Mouse (Mus musculus): Measurements from ENCODE around the gene Dcaf17. TPM values are rescaled to one million over a fixed set of nuclear protein-coding genes. Genes with fewer than 3 reads are reported as not detected.

Dcaf17 gene
- total and polyA plus RNA-seq, 2 experiments from 2014 or later, result 12.3 to 20.5 TPM

DNA sequence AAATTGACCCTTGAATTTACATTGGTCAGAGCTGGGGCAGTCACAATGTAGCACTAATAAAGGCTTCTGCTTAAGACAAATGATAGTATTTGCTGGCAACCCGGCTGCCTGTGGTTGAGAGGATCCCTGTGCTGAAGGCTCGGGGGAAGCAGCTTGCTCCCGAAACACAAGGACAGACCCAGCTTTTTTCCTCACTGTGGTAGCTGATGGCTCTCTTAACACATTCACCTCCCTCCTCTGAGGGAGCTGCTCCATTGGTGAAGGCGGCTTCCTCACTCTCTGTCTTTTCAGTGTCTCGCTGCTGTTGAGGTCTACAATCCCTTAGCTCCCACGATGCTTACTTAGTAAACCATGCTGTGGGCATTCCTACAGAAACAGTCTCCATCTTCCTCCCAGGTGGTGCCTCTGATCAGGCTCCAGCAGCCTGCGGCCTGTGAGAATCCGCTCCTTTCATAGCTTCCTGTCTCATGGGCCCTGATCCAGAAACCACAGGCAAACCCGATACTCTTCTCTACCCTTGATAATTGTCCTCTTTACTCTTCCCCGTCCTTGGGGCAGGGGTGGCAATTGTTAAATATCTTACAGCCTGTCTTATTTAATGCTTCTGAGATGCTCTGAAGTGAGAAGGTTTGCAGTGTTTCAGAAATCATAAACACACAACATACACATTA is 47.6 kb downstream of the Dcaf17 start:
- Histone ChIP-seq H3K9me3 (ENCODE audit: low read length) (no peaks in the 10 kb centered on the region), H3K9ac (replicated peaks; ENCODE audit: low read length) (no peak overlapping the region), H3K4me1 (ENCODE audit: insufficient read depth, low read length) (no peaks in the 10 kb centered on the region), H3K27me3 (ENCODE audit: insufficient read depth, low read length) (no peaks in the 10 kb centered on the region), H3K4me2 (ENCODE audit: low read depth, low read length) (no peak overlapping the region), H3K36me3 (ENCODE audit: insufficient read depth, low read length) (peaks cover 5% of the 10 kb centered on the region; the same call in 1 of the 2 replicates), H3K4me3 (ENCODE audit: low read length) (no peak overlapping the region), H3K27ac (no peak overlapping the region)
- ATAC-seq (no peak), DNase-seq (ENCODE audit: low spot score) (no peak)
- no peak for TF ChIP-seq CTCF (IDR thresholded peaks at IDR 0.05; ENCODE audit: low read depth)
- WGBS, result 73% methylated on average over 10 of the region's 10 CpGs

DNA sequence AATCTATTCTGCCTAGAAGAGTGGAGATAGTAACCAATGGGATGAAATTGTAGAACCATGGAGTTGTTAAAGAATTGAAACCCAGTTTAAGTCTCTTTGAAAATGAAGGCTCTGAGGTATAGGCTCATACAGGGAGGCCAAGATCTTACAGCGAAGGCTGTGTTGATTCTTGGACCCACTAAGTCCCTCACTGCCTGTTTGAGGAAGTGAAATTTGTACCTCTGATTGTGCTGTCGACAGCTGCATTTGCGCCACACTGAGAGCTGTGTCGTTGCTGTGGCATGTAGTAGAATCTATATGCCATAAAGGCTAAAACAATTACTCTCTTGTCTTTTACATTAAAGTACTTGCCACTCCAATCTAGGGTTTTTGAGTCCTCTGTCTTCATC is 48.2 kb downstream of the Dcaf17 start:
- H3K9me3 ChIP-seq (ENCODE audit: low read length), result no peaks in the 10 kb centered on the region
- DNase-seq (ENCODE audit: low spot score) (no peak), ATAC-seq (no peak)
- no peaks in the 10 kb centered on the region for H3K4me1 ChIP-seq (ENCODE audit: insufficient read depth, low read length)
- WGBS, result 91% methylated on average over 4 of the region's 4 CpGs
- no peak overlapping the region for H3K9ac ChIP-seq (replicated peaks; ENCODE audit: low read length)
- no peak overlapping the region for H3K4me2 ChIP-seq (ENCODE audit: low read depth, low read length)
- H3K27me3 ChIP-seq (ENCODE audit: insufficient read depth, low read length), result no peaks in the 10 kb centered on the region
- no peak overlapping the region for H3K27ac ChIP-seq
- TF ChIP-seq CTCF (IDR thresholded peaks at IDR 0.05; ENCODE audit: low read depth), result no peak
- peaks cover 5% of the 10 kb centered on the region; the same call in 1 of the 2 replicates for H3K36me3 ChIP-seq (ENCODE audit: insufficient read depth, low read length)
- no peak overlapping the region for H3K4me3 ChIP-seq (ENCODE audit: low read length)

DNA sequence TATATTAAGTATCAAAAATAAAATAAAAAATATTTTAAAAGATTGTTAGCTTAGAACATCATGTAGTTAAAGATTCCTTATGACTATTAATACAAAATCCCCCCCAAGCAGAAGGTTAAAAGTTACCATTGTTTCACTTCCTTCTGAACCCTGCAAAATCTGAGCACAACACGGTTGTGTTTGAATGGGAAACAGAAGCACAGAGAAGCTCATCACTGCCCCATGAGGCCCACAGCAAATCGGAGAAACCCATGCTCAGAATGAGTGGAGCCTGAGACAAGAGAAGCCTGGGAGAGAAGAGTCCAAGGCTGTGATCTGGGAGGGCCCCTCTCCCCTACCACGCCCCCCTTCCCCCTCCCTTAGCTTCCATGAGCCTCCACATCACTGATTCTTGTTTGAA is 49.6 kb downstream of the Dcaf17 start:
- no peaks in the 10 kb centered on the region for H3K4me1 ChIP-seq (ENCODE audit: insufficient read depth, low read length)
- H3K9ac ChIP-seq (replicated peaks; ENCODE audit: low read length), result no peak overlapping the region
- no peak overlapping the region for H3K4me3 ChIP-seq (ENCODE audit: low read length)
- peaks cover 5% of the 10 kb centered on the region; the same call in 1 of the 2 replicates for H3K36me3 ChIP-seq (ENCODE audit: insufficient read depth, low read length)
- no peak for TF ChIP-seq CTCF (IDR thresholded peaks at IDR 0.05; ENCODE audit: low read depth)
- no peak overlapping the region for H3K27ac ChIP-seq
- no peaks in the 10 kb centered on the region for H3K9me3 ChIP-seq (ENCODE audit: low read length)
- no peak for DNase-seq (ENCODE audit: low spot score)
- no peak for ATAC-seq
- 59% methylated on average over 3 of the region's 3 CpGs for WGBS
- no peaks in the 10 kb centered on the region for H3K27me3 ChIP-seq (ENCODE audit: insufficient read depth, low read length)
- H3K4me2 ChIP-seq (ENCODE audit: low read depth, low read length), result no peak overlapping the region

DNA sequence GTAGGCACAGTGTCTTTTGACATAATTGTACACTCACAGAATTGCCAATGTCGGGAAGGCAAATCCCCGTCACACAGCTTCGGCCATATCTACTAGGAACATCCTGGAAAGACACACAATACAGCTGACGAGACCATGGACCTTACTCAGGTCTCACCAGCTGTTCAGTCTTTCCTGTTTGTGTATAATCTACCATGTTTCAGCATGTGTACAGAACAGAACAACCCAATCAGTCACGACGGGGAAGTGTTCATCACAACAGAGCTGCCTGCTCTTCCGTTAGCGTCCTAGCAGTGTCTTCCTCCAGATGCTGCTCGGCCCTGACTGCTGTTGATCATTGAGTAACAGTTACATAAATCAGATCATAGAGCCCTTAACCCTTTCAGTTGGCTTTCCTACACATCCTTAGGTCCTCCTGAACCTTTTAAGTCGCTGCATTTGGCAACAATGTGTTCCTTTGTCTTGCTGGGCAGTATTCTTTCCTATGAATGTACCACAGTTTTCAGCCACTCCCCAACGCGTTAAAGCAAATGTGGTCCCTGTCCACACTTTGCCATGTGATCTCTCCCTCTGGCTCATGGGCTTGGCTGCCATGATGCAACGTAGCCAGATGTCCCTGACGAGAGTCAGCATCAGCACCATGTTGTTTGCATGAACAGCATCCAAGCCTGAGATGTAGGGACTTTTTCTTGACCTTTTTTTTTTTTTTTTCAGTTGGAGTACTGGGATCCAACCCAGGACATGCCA is 50.5 kb downstream of the Dcaf17 start:
- no peaks in the 10 kb centered on the region for H3K36me3 ChIP-seq (ENCODE audit: insufficient read depth, low read length)
- H3K4me2 ChIP-seq (ENCODE audit: low read depth, low read length), result no peak overlapping the region
- no peak overlapping the region for H3K27ac ChIP-seq
- DNase-seq (ENCODE audit: low spot score) (no peak), ATAC-seq (no peak)
- H3K9me3 ChIP-seq (ENCODE audit: low read length), result no peaks in the 10 kb centered on the region
- no peaks in the 10 kb centered on the region for H3K4me1 ChIP-seq (ENCODE audit: insufficient read depth, low read length)
- H3K4me3 ChIP-seq (ENCODE audit: low read length), result no peak overlapping the region
- WGBS, result 80% methylated on average over 14 of the region's 14 CpGs
- TF ChIP-seq CTCF (IDR thresholded peaks at IDR 0.05; ENCODE audit: low read depth), result no peak
- H3K9ac ChIP-seq (replicated peaks; ENCODE audit: low read length), result no peak overlapping the region
- no peaks in the 10 kb centered on the region for H3K27me3 ChIP-seq (ENCODE audit: insufficient read depth, low read length)

DNA sequence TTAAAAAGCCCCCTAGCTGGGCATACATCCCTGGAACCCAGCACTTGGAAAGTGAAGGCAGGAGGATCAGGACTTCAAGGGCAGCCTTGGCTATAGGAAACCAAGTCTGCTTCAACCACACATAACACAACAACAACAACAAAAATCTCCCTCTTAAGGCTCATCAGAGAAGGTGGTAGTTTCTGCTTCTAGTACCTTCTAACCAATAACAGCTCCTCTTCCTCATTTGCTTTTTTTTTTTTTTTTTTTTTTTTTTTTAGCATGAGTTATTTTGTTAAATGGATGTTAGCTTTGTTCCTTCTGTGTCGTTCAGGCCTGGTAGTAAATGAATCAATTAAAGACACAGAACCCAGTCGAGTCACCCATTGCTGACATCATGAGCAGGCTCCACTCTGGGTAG is 52.1 kb downstream of the Dcaf17 start:
- Histone ChIP-seq H3K36me3 (ENCODE audit: insufficient read depth, low read length) (no peaks in the 10 kb centered on the region), H3K4me3 (ENCODE audit: low read length) (no peak overlapping the region), H3K27me3 (ENCODE audit: insufficient read depth, low read length) (no peaks in the 10 kb centered on the region), H3K9ac (replicated peaks; ENCODE audit: low read length) (no peak overlapping the region), H3K4me2 (ENCODE audit: low read depth, low read length) (no peak overlapping the region), H3K9me3 (ENCODE audit: low read length) (no peaks in the 10 kb centered on the region), H3K27ac (no peak overlapping the region), H3K4me1 (ENCODE audit: insufficient read depth, low read length) (no peaks in the 10 kb centered on the region)
- ATAC-seq (no peak), DNase-seq (ENCODE audit: low spot score) (no peak)
- WGBS, result 86% methylated on average over 2 of the region's 2 CpGs
- TF ChIP-seq CTCF (IDR thresholded peaks at IDR 0.05; ENCODE audit: low read depth), result no peak

DNA sequence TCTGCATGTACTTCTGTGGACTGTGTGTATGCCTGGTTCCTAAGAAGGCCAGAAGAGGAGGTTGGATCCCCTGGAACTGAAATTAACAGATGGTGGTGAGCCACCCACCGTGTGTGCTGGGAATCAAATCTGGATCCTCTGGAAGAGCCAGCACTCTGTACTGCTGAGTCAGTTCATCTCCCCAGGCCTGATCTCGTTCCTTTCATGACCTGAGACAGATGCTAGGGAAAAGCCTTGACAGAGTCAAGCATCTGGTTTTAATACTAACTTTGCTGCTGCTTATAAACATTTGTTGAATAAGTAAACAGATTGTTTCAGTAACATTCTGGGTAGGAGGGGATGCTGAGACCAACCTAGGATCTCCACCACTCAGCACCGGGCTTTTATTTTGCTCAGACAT is 53.4 kb downstream of the Dcaf17 start:
- Histone ChIP-seq H3K4me2 (ENCODE audit: low read depth, low read length) (no peak overlapping the region), H3K4me1 (ENCODE audit: insufficient read depth, low read length) (no peaks in the 10 kb centered on the region), H3K27me3 (ENCODE audit: insufficient read depth, low read length) (no peaks in the 10 kb centered on the region), H3K9ac (replicated peaks; ENCODE audit: low read length) (no peak overlapping the region), H3K27ac (no peak overlapping the region), H3K9me3 (ENCODE audit: low read length) (no peaks in the 10 kb centered on the region), H3K36me3 (ENCODE audit: insufficient read depth, low read length) (no peaks in the 10 kb centered on the region), H3K4me3 (ENCODE audit: low read length) (no peak overlapping the region)
- 68% methylated on average over 3 of the region's 3 CpGs for WGBS
- ATAC-seq (no peak), DNase-seq (ENCODE audit: low spot score) (no peak)
- TF ChIP-seq CTCF (IDR thresholded peaks at IDR 0.05; ENCODE audit: low read depth), result no peak
